Mouse (Mus musculus) cerebellum, adult 9-10 months (tissue): ENCODE measurements around the gene Atf7.

ENCODE experiments used
- DNase-seq: peaks from one replicate; pipeline ENCODE4 v3.0.0; 2022

The Atf7 gene

DNA sequence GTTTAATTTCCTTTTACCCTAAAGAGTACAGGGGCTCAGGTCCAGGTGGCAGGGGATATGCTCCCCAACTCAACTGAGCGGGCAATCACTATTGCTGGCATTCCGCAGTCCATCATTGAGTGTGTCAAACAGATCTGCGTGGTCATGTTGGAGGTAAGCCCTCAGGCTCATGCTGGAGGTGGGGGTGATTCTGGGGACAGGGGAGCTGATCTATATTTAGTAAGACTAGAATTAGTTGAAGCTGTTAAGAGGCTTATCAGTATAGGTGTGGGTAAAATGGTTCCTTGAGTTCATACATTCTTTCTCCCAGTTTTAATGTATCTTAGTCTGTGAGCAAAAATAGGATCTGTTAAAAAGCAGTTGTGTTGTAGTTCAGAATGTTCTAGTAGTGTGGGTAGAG, 142.1 kb downstream of the Atf7 start:
- no peak for DNase-seq
